Mouse (Mus musculus): Measurements from ENCODE around the gene Cdk4. TPM values are rescaled to one million over a fixed set of nuclear protein-coding genes. Genes with fewer than 3 reads are reported as not detected.
A peak's percentile ranks its signal among the peaks of the same experiment; 100 is the strongest.
"Not testable (repeated sequence)": the region's sequence is repeated elsewhere in the genome, so short reads cannot be mapped to it uniquely, and the experiment has no call there.

Cdk4 gene
- polyA plus RNA-seq, 1 experiment, result 276 TPM

DNA sequence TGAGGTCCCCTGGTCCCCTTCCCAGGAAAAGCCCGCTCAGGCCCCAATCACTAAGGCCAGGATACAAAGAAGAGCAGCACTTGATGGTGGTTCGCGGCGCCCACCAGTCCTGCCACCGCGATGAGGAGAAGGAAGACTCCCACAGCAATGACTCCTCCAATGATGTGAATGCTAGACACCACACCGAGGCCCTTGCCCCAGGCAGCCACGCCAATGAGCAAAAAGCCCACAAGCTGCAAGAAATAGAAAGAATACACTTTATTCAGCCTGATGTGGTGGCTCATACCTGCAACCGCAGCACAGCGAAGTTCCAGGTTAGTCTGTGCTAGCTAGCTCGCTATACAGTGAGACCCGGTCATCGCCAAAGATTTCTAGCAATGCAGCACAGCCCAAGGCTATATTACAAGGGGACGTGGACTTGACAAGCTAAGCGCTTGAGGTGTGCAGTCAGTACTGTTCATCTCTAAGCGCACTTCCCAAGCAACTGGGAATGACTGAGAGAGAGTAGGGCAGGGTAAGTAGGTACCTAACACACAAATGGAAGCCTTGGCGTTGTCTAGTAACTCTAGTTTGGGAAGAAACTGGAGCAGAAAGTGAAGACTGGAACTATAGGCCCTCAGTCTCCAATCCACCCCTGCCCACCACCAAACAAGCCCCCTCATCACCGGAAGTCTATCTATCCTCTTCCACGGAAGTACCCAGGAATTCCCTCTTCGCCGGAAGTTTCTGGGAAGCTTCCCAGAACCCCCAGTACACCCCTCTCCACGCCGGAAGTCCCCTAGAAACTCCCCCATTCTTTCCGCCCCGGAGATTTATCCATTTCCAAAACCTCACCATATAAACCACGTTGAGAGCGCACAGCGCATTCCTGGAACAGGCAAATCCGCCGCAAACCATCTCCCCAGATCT, 6.2 kb downstream of the Cdk4 start:
- no peaks in the 10 kb centered on the region for H3K27me3 ChIP-seq (ENCODE audit: control insufficient read depth, insufficient read depth, insufficient read length)

GRCm38 (mm10) chr10:127070190-127071121, 7.1 kb downstream of the Cdk4 start, which contains the start of gene Tspan31:
Gene Tspan31, minus strand, starts transcription at chr10:127070264.
- Histone ChIP-seq H3K36me3 (ENCODE audit: control insufficient read depth, insufficient read depth) (peaks cover 27% of the 10 kb centered on the region), H3K79me2 (ENCODE audit: control insufficient read depth, insufficient read depth) (peaks cover 23% of the 10 kb centered on the region), H3K4me2 (ENCODE audit: low read depth) (peak within 1 kb of the TSS; percentile 97), H3K27me3 (ENCODE audit: control insufficient read depth, insufficient read depth, insufficient read length) (no peaks in the 10 kb centered on the region), H3K4me3 (peak within 1 kb of the TSS; percentile 98), H3ac (ENCODE audit: control insufficient read depth, insufficient read length) (peak within 1 kb of the TSS; percentile 41)
- TF ChIP-seq SRF (IDR thresholded peaks at IDR 0.05; ENCODE audit: control insufficient read depth, insufficient read length, low read depth) (no peak), POLR2A (IDR thresholded peaks at IDR 0.05; ENCODE audit: insufficient read length, low read depth) (peak; percentile 29), MAX (IDR thresholded peaks at IDR 0.05; ENCODE audit: low read depth) (no peak), MYOG (IDR thresholded peaks at IDR 0.05; ENCODE audit: control insufficient read depth in 1 of 3, insufficient read depth in 1 of 3, insufficient read length in 2 of 3, low read depth in 2 of 3) (no peak), E2F4 (IDR thresholded peaks at IDR 0.05; ENCODE audit: insufficient read depth) (no peak), TCF3 (IDR thresholded peaks at IDR 0.05; ENCODE audit: insufficient read length, low read depth) (no peak), USF1 (IDR thresholded peaks at IDR 0.05; ENCODE audit: low read depth) (no peak), POLR2AphosphoS2 (IDR thresholded peaks at IDR 0.05; ENCODE audit: insufficient read length, low read depth) (peak; percentile 81), TCF12 (IDR thresholded peaks at IDR 0.05; ENCODE audit: insufficient read depth, poor library complexity, severe bottlenecking) (no peak), MYOD1 (IDR thresholded peaks at IDR 0.05; ENCODE audit: control insufficient read depth in 1 of 3, insufficient read length in 2 of 3, low read depth in 2 of 3) (no peak), REST (IDR thresholded peaks at IDR 0.05; ENCODE audit: insufficient read depth, insufficient read length) (no peak), CEBPB (IDR thresholded peaks at IDR 0.05; ENCODE audit: insufficient read depth, poor library complexity, severe bottlenecking) (peak; percentile 47; the same call in 1 of the 2 replicates)

More for the DNA sequence above, 6.2 kb downstream of the Cdk4 start:
- peak; percentile 46 for TF ChIP-seq POLR2AphosphoS2 (IDR thresholded peaks at IDR 0.05; ENCODE audit: insufficient read length, low read depth)
- TF ChIP-seq USF1 (IDR thresholded peaks at IDR 0.05; ENCODE audit: low read depth), result no peak
- H3K4me3 ChIP-seq, result peak overlapping the region; percentile 98
- peaks cover 32% of the 10 kb centered on the region for H3K79me2 ChIP-seq (ENCODE audit: control insufficient read depth, insufficient read depth)
- H3K36me3 ChIP-seq (ENCODE audit: control insufficient read depth, insufficient read depth), result peaks cover 35% of the 10 kb centered on the region
- H3ac ChIP-seq (ENCODE audit: control insufficient read depth, insufficient read length), result peak overlapping the region; percentile 41
- peak overlapping the region; percentile 96 for H3K4me2 ChIP-seq (ENCODE audit: low read depth)

DNA sequence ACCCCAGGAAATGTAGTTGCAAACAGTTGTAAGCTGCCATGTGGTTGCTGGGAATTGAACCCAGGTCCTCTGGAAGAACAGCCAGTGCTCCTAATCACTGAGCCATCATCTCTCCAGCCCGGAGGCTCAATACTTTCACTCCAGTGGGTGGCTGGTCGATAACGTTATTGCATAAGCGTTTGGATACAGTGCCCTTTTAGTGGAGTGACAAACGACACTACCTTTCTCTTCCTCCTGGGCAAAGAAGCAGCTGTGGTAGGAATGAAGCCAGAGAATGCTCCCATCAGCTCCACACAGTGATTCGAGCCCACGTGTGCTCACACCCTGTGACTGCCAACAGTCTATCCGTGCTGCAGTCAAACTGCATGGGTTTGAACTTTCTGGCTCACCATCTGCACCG, 7.9 kb downstream of the Cdk4 start:
- H3K4me2 ChIP-seq (ENCODE audit: low read depth), result peak overlapping the region; percentile 97
- TF ChIP-seq CEBPB (IDR thresholded peaks at IDR 0.05; ENCODE audit: insufficient read depth, poor library complexity, severe bottlenecking) (no peak), MYOD1 (IDR thresholded peaks at IDR 0.05; ENCODE audit: control insufficient read depth in 1 of 3, insufficient read length in 2 of 3, low read depth in 2 of 3) (no peak), POLR2AphosphoS2 (IDR thresholded peaks at IDR 0.05; ENCODE audit: insufficient read length, low read depth) (peak; percentile 32)
- peaks cover 22% of the 10 kb centered on the region for H3K36me3 ChIP-seq (ENCODE audit: control insufficient read depth, insufficient read depth)
- H3K79me2 ChIP-seq (ENCODE audit: control insufficient read depth, insufficient read depth), result peaks cover 18% of the 10 kb centered on the region
- H3K27me3 ChIP-seq (ENCODE audit: control insufficient read depth, insufficient read depth, insufficient read length), result no peaks in the 10 kb centered on the region
- peak overlapping the region; percentile 98 for H3K4me3 ChIP-seq
- peak overlapping the region; percentile 41 for H3ac ChIP-seq (ENCODE audit: control insufficient read depth, insufficient read length)

DNA sequence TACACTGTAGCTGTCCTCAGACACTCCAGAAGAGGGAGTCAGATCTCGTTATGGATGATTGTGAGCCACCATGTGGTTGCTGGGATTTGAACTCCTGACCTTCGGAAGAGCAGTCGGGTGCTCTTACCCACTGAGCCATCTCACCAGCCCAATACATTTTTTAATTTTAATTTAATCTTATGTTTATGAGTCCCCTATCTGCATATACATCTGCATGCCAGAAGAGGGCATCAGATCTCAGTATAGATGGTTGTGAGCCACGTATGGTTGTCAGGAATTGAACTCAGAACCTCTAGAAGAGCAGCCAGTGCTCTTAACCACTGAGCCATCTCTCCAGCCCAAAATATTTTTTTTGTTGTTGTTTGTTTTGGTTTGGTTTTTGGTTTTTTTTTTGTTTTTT, 8.9 kb downstream of the Cdk4 start:
- not testable (repeated sequence) for H3K4me3 ChIP-seq; H3ac ChIP-seq (ENCODE audit: control insufficient read depth, insufficient read length); H3K27me3 ChIP-seq (ENCODE audit: control insufficient read depth, insufficient read depth, insufficient read length); H3K4me2 ChIP-seq (ENCODE audit: low read depth)
- peaks cover 13% of the 10 kb centered on the region for H3K36me3 ChIP-seq (ENCODE audit: control insufficient read depth, insufficient read depth)
- H3K79me2 ChIP-seq (ENCODE audit: control insufficient read depth, insufficient read depth), result peaks cover 18% of the 10 kb centered on the region

GRCm38 (mm10) chr10:127072969-127073368, 9.6 kb downstream of the Cdk4 start:
- H3K27me3 ChIP-seq (ENCODE audit: control insufficient read depth, insufficient read depth, insufficient read length); H3K4me3 ChIP-seq; H3K4me2 ChIP-seq (ENCODE audit: low read depth); H3ac ChIP-seq (ENCODE audit: control insufficient read depth, insufficient read length); H3K36me3 ChIP-seq (ENCODE audit: control insufficient read depth, insufficient read depth): not testable (repeated sequence)
- peaks cover 18% of the 10 kb centered on the region for H3K79me2 ChIP-seq (ENCODE audit: control insufficient read depth, insufficient read depth)

Measured in myocyte (in vitro differentiated cells).